Mouse (Mus musculus) gastrocnemius, postnatal 10 days (tissue): ENCODE measurements around the gene Wdr81. TPM values are rescaled to one million over a fixed set of nuclear protein-coding genes. Genes with fewer than 3 reads are reported as not detected.
A peak's percentile ranks its signal among the peaks of the same experiment; 100 is the strongest.
"Not testable (repeated sequence)": the region's sequence is repeated elsewhere in the genome, so short reads cannot be mapped to it uniquely, and the experiment has no call there.

Experiments used
- DNase-seq: peaks from one replicate; pipeline ENCODE4 v3.0.0; 2021; ENCODE audit warnings: mixed read lengths
- total RNA-seq, 2 experiments: library from RNA; stranded (reverse); gene quantifications; 2 replicates each; pipeline ENCODE4 v1.2.3; 2021

Wdr81 gene
- total RNA-seq, 2 experiments from 2014 or later, result 7.2 to 7.9 TPM

GRCm38 (mm10) chr11:75460844-75461742, 6.6 kb upstream of the Wdr81 start, which contains the start of gene Tlcd2:
Gene Tlcd2 (plus strand): TSS chr11:75461715.
- peak; percentile 98 for DNase-seq

- DNase-seq, result peak; percentile 78
Measured at GRCm38 (mm10) chr11:75460103-75460843, 5.8 kb upstream of the Wdr81 start.

GRCm38 (mm10) chr11:75459751-75460102, 5.2 kb upstream of the Wdr81 start:
- DNase-seq, result no peak

- peak; percentile 53 for DNase-seq
Measured at GRCm38 (mm10) chr11:75459141-75459711, 4.7 kb upstream of the Wdr81 start.

- DNase-seq, result peak; percentile 37
Measured at GRCm38 (mm10) chr11:75458628-75459041, 4.1 kb upstream of the Wdr81 start.

GRCm38 (mm10) chr11:75458169-75458568, 3.7 kb upstream of the Wdr81 start:
- DNase-seq, result no peak

GRCm38 (mm10) chr11:75456440-75456871, 1.9 kb upstream of the Wdr81 start:
- no peak for DNase-seq

GRCm38 (mm10) chr11:75455971-75456370, 1.5 kb upstream of the Wdr81 start:
- not testable (repeated sequence) for DNase-seq

- DNase-seq, result no peak
Measured at GRCm38 (mm10) chr11:75455041-75455736, 672 bp upstream of the Wdr81 start.

- DNase-seq, result no peak
Measured at GRCm38 (mm10) chr11:75452812-75453557, 1.5 kb downstream of the Wdr81 start.

GRCm38 (mm10) chr11:75452081-75452480, 2.4 kb downstream of the Wdr81 start:
- no peak for DNase-seq

GRCm38 (mm10) chr11:75450936-75451335, 3.6 kb downstream of the Wdr81 start:
- no peak for DNase-seq

- DNase-seq, result no peak
Measured at GRCm38 (mm10) chr11:75450304-75450908, 4.1 kb downstream of the Wdr81 start.

- no peak for DNase-seq
Measured at GRCm38 (mm10) chr11:75449695-75450094, 4.8 kb downstream of the Wdr81 start.

GRCm38 (mm10) chr11:75448575-75448974, 5.9 kb downstream of the Wdr81 start:
- DNase-seq, result no peak

- no peak for DNase-seq
Measured at GRCm38 (mm10) chr11:75443711-75444110, 10.8 kb downstream of the Wdr81 start.

GRCm38 (mm10) chr11:75441601-75442000, 12.9 kb downstream of the Wdr81 start:
- no peak for DNase-seq

GRCm38 (mm10) chr11:75441034-75441433, 13.5 kb downstream of the Wdr81 start:
- DNase-seq, result no peak

GRCm38 (mm10) chr11:75439951-75440350, 14.6 kb downstream of the Wdr81 start:
- DNase-seq, result no peak

- no peak for DNase-seq
Measured at GRCm38 (mm10) chr11:75439363-75439762, 15.2 kb downstream of the Wdr81 start, which contains the start of gene Serpinf2. Gene Serpinf2 (minus strand): TSS chr11:75439591.

- no peak for DNase-seq
Measured at GRCm38 (mm10) chr11:75438804-75439203, 15.7 kb downstream of the Wdr81 start.
